Mouse (Mus musculus): ENCODE results near the gene Chl1. TPM values are rescaled to one million over a fixed set of nuclear protein-coding genes. Genes with fewer than 3 reads are reported as not detected.

Gene Chl1
- total and polyA plus RNA-seq, 3 experiments = not detected

DNA sequence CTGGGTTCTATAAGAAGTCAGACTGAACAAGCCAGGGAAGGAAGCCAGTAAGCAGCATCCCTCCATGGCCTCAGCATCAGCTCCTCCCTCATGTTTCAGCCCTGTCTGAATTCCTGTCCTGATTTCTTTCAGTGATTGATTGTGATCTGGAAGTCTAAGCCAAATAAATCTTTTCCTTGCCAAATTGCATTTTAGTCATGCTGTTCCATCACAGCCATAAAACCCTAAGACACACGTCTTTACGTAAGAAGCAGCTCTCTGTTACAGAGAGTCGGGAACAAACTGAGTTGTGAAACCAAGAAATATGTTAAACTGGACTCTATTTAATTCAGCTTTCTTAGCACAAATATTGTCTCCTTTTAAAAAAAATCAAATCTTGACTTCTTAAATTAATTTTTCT is 102.2 kb downstream of the Chl1 start:
- dilution Hi-C loops (cut with MboI; ENCODE audit: extremely low pct_ligation_motif_present, extremely low pct_unique_long_range_greater_than_20kb, low sequenced_read_pairs) = no loop called here
- H3K9ac ChIP-seq (ENCODE audit: insufficient read depth, low read depth) = no peak overlapping the region
- no peaks in the 10 kb centered on the region for H3K4me1 ChIP-seq (ENCODE audit: control insufficient read depth in 1 of 2, insufficient read depth in 2 of 2)
- H3K4me3 ChIP-seq (replicated peaks in 1 of 3; ENCODE audit: low read depth in 2 of 3, low read length in 2 of 3, poor library complexity in 1 of 3) = no peak overlapping the region
- H3K36me3 ChIP-seq (replicated peaks in 1 of 2; ENCODE audit: control insufficient read depth in 1 of 2, insufficient read depth in 1 of 2, low read length in 1 of 2) = no peaks in the 10 kb centered on the region
- no peaks in the 10 kb centered on the region for H3K27me3 ChIP-seq (replicated peaks)
- in situ Hi-C loops (cut with MboI; ENCODE audit: low pct_ligation_motif_present, low pct_unique_long_range_greater_than_20kb, low sequenced_read_pairs) = no loop called here
- no peak for TF ChIP-seq MYC (IDR thresholded peaks at IDR 0.05; ENCODE audit: low read depth, low read length)
- no peak for TF ChIP-seq ZKSCAN1 (IDR thresholded peaks at IDR 0.05; ENCODE audit: borderline replicate concordance, low read depth, low read length)
- TF ChIP-seq ZC3H11A (IDR thresholded peaks at IDR 0.05; ENCODE audit: low read depth, low read length) = no peak
- TF ChIP-seq USF2 (conservative IDR thresholded peaks at IDR 0.05; ENCODE audit: low read depth, low read length) = no peak
- no peak for TF ChIP-seq USF1 (IDR thresholded peaks at IDR 0.05; ENCODE audit: low read depth, low read length)
- TF ChIP-seq EP300 (IDR thresholded peaks at IDR 0.05; ENCODE audit: low read length) = no peak
- TF ChIP-seq PAX5 (IDR thresholded peaks at IDR 0.05; ENCODE audit: low read length) = no peak
- no peak for TF ChIP-seq POLR2AphosphoS2 (IDR thresholded peaks at IDR 0.05; ENCODE audit: low read depth, low read length)
- TF ChIP-seq ZMIZ1 (IDR thresholded peaks at IDR 0.05; ENCODE audit: low read depth, low read length) = no peak
- no peak for TF ChIP-seq ETS1 (conservative IDR thresholded peaks at IDR 0.05; ENCODE audit: low read depth, low read length)
- no peak for TF ChIP-seq CTCF (conservative IDR thresholded peaks at IDR 0.05 in 1 of 2, IDR thresholded peaks at IDR 0.05 in 1 of 2; ENCODE audit: low read depth in 2 of 2, low read length in 2 of 2)
- TF ChIP-seq CHD2 (IDR thresholded peaks at IDR 0.05; ENCODE audit: low read length) = no peak
- no peak for TF ChIP-seq GABPA (IDR thresholded peaks at IDR 0.05; ENCODE audit: insufficient replicate concordance, low read depth, low read length)
- no peak for TF ChIP-seq HCFC1 (IDR thresholded peaks at IDR 0.05; ENCODE audit: low read depth, low read length)
- TF ChIP-seq SIN3A (IDR thresholded peaks at IDR 0.05; ENCODE audit: low read length) = no peak
- TF ChIP-seq MXI1 (IDR thresholded peaks at IDR 0.05; ENCODE audit: low read depth, low read length) = no peak
- TF ChIP-seq CHD1 (IDR thresholded peaks at IDR 0.05; ENCODE audit: low read depth, low read length) = no peak
- no peak for DNase-seq (ENCODE audit: extremely low read depth)
- no peak overlapping the region for H3K4me2 ChIP-seq (ENCODE audit: insufficient read depth, low read depth, poor library complexity, severe bottlenecking)
- peaks cover 28% of the 10 kb centered on the region for H3K9me3 ChIP-seq (replicated peaks; ENCODE audit: low read length)
- no peak overlapping the region for H3K27ac ChIP-seq (ENCODE audit: insufficient read depth, low read depth)
- H3K79me2 ChIP-seq (replicated peaks; ENCODE audit: control insufficient read depth, extremely low read depth, insufficient read depth, poor library complexity, severe bottlenecking) = no peaks in the 10 kb centered on the region

- no peaks in the 10 kb centered on the region for H3K4me1 ChIP-seq (ENCODE audit: control insufficient read depth in 1 of 2, insufficient read depth in 2 of 2)
- in situ Hi-C loops (cut with MboI; ENCODE audit: low pct_ligation_motif_present, low pct_unique_long_range_greater_than_20kb, low sequenced_read_pairs) = no loop called here
- TF ChIP-seq MAX (IDR thresholded peaks at IDR 0.05; ENCODE audit: low read length) = no peak
- TF ChIP-seq POLR2A (IDR thresholded peaks at IDR 0.05; ENCODE audit: low read depth, low read length) = no peak
- TF ChIP-seq JUN (IDR thresholded peaks at IDR 0.05; ENCODE audit: insufficient read depth, low read depth, low read length) = no peak
- no peak for TF ChIP-seq TCF12 (IDR thresholded peaks at IDR 0.05; ENCODE audit: low read depth, low read length)
- no peak for TF ChIP-seq ZNF384 (IDR thresholded peaks at IDR 0.05; ENCODE audit: low read depth, low read length)
- no peak for TF ChIP-seq MAZ (IDR thresholded peaks at IDR 0.05; ENCODE audit: low read depth, low read length)
- TF ChIP-seq IRF4 (IDR thresholded peaks at IDR 0.05; ENCODE audit: low read depth, low read length) = no peak
- no peak for TF ChIP-seq ZKSCAN1 (IDR thresholded peaks at IDR 0.05; ENCODE audit: borderline replicate concordance, low read depth, low read length)
- no peak for TF ChIP-seq GABPA (IDR thresholded peaks at IDR 0.05; ENCODE audit: insufficient replicate concordance, low read depth, low read length)
- no peak for TF ChIP-seq SIN3A (IDR thresholded peaks at IDR 0.05; ENCODE audit: low read length)
- TF ChIP-seq ZC3H11A (IDR thresholded peaks at IDR 0.05; ENCODE audit: low read depth, low read length) = no peak
- no peak for TF ChIP-seq RAD21 (IDR thresholded peaks at IDR 0.05; ENCODE audit: low read depth, low read length)
- TF ChIP-seq NRF1 (IDR thresholded peaks at IDR 0.05; ENCODE audit: low read depth, low read length) = no peak
- TF ChIP-seq USF1 (IDR thresholded peaks at IDR 0.05; ENCODE audit: low read depth, low read length) = no peak
- no peak for TF ChIP-seq CTCF (conservative IDR thresholded peaks at IDR 0.05 in 1 of 2, IDR thresholded peaks at IDR 0.05 in 1 of 2; ENCODE audit: low read depth in 2 of 2, low read length in 2 of 2)
- TF ChIP-seq BHLHE40 (IDR thresholded peaks at IDR 0.05; ENCODE audit: low read depth, low read length) = no peak
- TF ChIP-seq ELF1 (IDR thresholded peaks at IDR 0.05; ENCODE audit: low read depth, low read length) = no peak
- no peak for TF ChIP-seq RCOR1 (conservative IDR thresholded peaks at IDR 0.05; ENCODE audit: low read depth, low read length)
- H3K27ac ChIP-seq (ENCODE audit: insufficient read depth, low read depth) = no peak overlapping the region
- H3K4me3 ChIP-seq (replicated peaks in 1 of 3; ENCODE audit: low read depth in 2 of 3, low read length in 2 of 3, poor library complexity in 1 of 3) = no peak overlapping the region
- no peak for DNase-seq (ENCODE audit: extremely low read depth)
- H3K79me2 ChIP-seq (replicated peaks; ENCODE audit: control insufficient read depth, extremely low read depth, insufficient read depth, poor library complexity, severe bottlenecking) = no peaks in the 10 kb centered on the region
- H3K9me3 ChIP-seq (replicated peaks; ENCODE audit: low read length) = peaks cover 30% of the 10 kb centered on the region
- no peak overlapping the region for H3K4me2 ChIP-seq (ENCODE audit: insufficient read depth, low read depth, poor library complexity, severe bottlenecking)
- no peaks in the 10 kb centered on the region for H3K36me3 ChIP-seq (replicated peaks in 1 of 2; ENCODE audit: control insufficient read depth in 1 of 2, insufficient read depth in 1 of 2, low read length in 1 of 2)
- no peaks in the 10 kb centered on the region for H3K27me3 ChIP-seq (replicated peaks)
- H3K9ac ChIP-seq (ENCODE audit: insufficient read depth, low read depth) = no peak overlapping the region
- dilution Hi-C loops (cut with MboI; ENCODE audit: extremely low pct_ligation_motif_present, extremely low pct_unique_long_range_greater_than_20kb, low sequenced_read_pairs) = no loop called here
Measured at GRCm38 (mm10) chr6:103613714-103614113, 103.3 kb downstream of the Chl1 start.

All from CH12.LX (cell line).